Mouse (Mus musculus): ENCODE measurements at regions not wholly inside any gene's neighbourhood (a gene's known extent, or its start where the extent isn't known, plus 50 kb on each side); places are given as distances from the start of the nearest gene placed in this dataset.
A peak's percentile ranks its signal among the peaks of the same experiment; 100 is the strongest.

GRCm38 (mm10) chr11:117056958-117057357 is 58.0 kb upstream of the Sec14l1 start:
- in situ Hi-C loops (cut with MboI; ENCODE audit: low pct_ligation_motif_present, low pct_unique_long_range_greater_than_20kb, low sequenced_read_pairs): loop anchor here (10.0 kb wide), 1 partner anchor 412 kb away; no protein-coding TSS in a partner anchor

GRCm38 (mm10) chr11:117057451-117057850 is 57.5 kb upstream of the Sec14l1 start:
- Histone ChIP-seq H3K27ac (ENCODE audit: insufficient read depth, low read depth) (no peak overlapping the region), H3K4me1 (ENCODE audit: control insufficient read depth in 1 of 2, insufficient read depth in 2 of 2) (0 out of 4 replicates have a peak, but pooled peaks cover 0 to 2% of the 10 kb centered on the region in 2 experiments), H3K9ac (ENCODE audit: insufficient read depth, low read depth) (no peak overlapping the region), H3K27me3 (replicated peaks) (peaks cover 34% of the 10 kb centered on the region), H3K36me3 (replicated peaks in 1 of 2; ENCODE audit: control insufficient read depth in 1 of 2, insufficient read depth in 1 of 2, low read length in 1 of 2) (no peaks in the 10 kb centered on the region), H3K9me3 (replicated peaks; ENCODE audit: low read length) (peaks cover 4% of the 10 kb centered on the region), H3K4me2 (ENCODE audit: insufficient read depth, low read depth, poor library complexity, severe bottlenecking) (no peak overlapping the region), H3K4me3 (replicated peaks in 1 of 3; ENCODE audit: low read depth in 2 of 3, low read length in 2 of 3, poor library complexity in 1 of 3) (no peak overlapping the region), H3K79me2 (replicated peaks; ENCODE audit: control insufficient read depth, extremely low read depth, insufficient read depth, poor library complexity, severe bottlenecking) (no peaks in the 10 kb centered on the region)
- in situ Hi-C loops (cut with MboI; ENCODE audit: low pct_ligation_motif_present, low pct_unique_long_range_greater_than_20kb, low sequenced_read_pairs) (loop anchor here (10.0 kb wide), 1 partner anchor 413 kb away; no protein-coding TSS in a partner anchor), dilution Hi-C loops (cut with MboI; ENCODE audit: extremely low pct_ligation_motif_present, extremely low pct_unique_long_range_greater_than_20kb, low sequenced_read_pairs) (no loop called here)
- peak; percentile 61 for DNase-seq (ENCODE audit: extremely low read depth)
- TF ChIP-seq MXI1 (IDR thresholded peaks at IDR 0.05; ENCODE audit: low read depth, low read length) (no peak), ZC3H11A (IDR thresholded peaks at IDR 0.05; ENCODE audit: low read depth, low read length) (peak; percentile 14; the same call in 1 of the 2 replicates), MAZ (IDR thresholded peaks at IDR 0.05; ENCODE audit: low read depth, low read length) (no peak), HCFC1 (IDR thresholded peaks at IDR 0.05; ENCODE audit: low read depth, low read length) (no peak), E2F4 (IDR thresholded peaks at IDR 0.05; ENCODE audit: insufficient replicate concordance, low read depth, low read length) (no peak), USF1 (IDR thresholded peaks at IDR 0.05; ENCODE audit: low read depth, low read length) (no peak), RAD21 (IDR thresholded peaks at IDR 0.05; ENCODE audit: low read depth, low read length) (peak; percentile 70), PAX5 (IDR thresholded peaks at IDR 0.05; ENCODE audit: low read length) (no peak), CHD1 (IDR thresholded peaks at IDR 0.05; ENCODE audit: low read depth, low read length) (no peak), ETS1 (conservative IDR thresholded peaks at IDR 0.05; ENCODE audit: low read depth, low read length) (no peak), MEF2A (IDR thresholded peaks at IDR 0.05; ENCODE audit: borderline replicate concordance, low read depth, low read length) (0 out of 2 replicates have a peak, but pooled peaks have one; percentile 13), TCF12 (IDR thresholded peaks at IDR 0.05; ENCODE audit: low read depth, low read length) (no peak), NRF1 (IDR thresholded peaks at IDR 0.05; ENCODE audit: low read depth, low read length) (no peak), SMC3 (IDR thresholded peaks at IDR 0.05; ENCODE audit: low read depth, low read length) (peak; percentile 67), KAT2A (IDR thresholded peaks at IDR 0.05; ENCODE audit: insufficient replicate concordance, low read length) (no peak), ZKSCAN1 (IDR thresholded peaks at IDR 0.05; ENCODE audit: borderline replicate concordance, low read depth, low read length) (no peak), POLR2AphosphoS2 (IDR thresholded peaks at IDR 0.05; ENCODE audit: low read depth, low read length) (no peak), CHD2 (IDR thresholded peaks at IDR 0.05; ENCODE audit: low read length) (no peak), ZNF384 (IDR thresholded peaks at IDR 0.05; ENCODE audit: low read depth, low read length) (no peak), MAFK (IDR thresholded peaks at IDR 0.05; ENCODE audit: insufficient replicate concordance, low read length) (no peak), JUND (conservative IDR thresholded peaks at IDR 0.05; ENCODE audit: low read depth, low read length) (no peak), UBTF (IDR thresholded peaks at IDR 0.05; ENCODE audit: low read depth, low read length) (no peak), CTCF (conservative IDR thresholded peaks at IDR 0.05 in 1 of 2, IDR thresholded peaks at IDR 0.05 in 1 of 2; ENCODE audit: low read depth in 2 of 2, low read length in 2 of 2) (peak; percentile 55 to 84; a peak in 3 of 4 replicates), JUN (IDR thresholded peaks at IDR 0.05; ENCODE audit: insufficient read depth, low read depth, low read length) (no peak), GABPA (IDR thresholded peaks at IDR 0.05; ENCODE audit: insufficient replicate concordance, low read depth, low read length) (no peak), USF2 (conservative IDR thresholded peaks at IDR 0.05; ENCODE audit: low read depth, low read length) (no peak), RCOR1 (conservative IDR thresholded peaks at IDR 0.05; ENCODE audit: low read depth, low read length) (no peak), EP300 (IDR thresholded peaks at IDR 0.05; ENCODE audit: low read length) (no peak), SIN3A (IDR thresholded peaks at IDR 0.05; ENCODE audit: low read length) (no peak)

More at GRCm38 (mm10) chr11:117056958-117057357, 58.0 kb upstream of the Sec14l1 start:
- dilution Hi-C loops (cut with MboI; ENCODE audit: extremely low pct_ligation_motif_present, extremely low pct_unique_long_range_greater_than_20kb, low sequenced_read_pairs): no loop called here
- Histone ChIP-seq H3K9me3 (replicated peaks; ENCODE audit: low read length) (peaks cover 2% of the 10 kb centered on the region), H3K79me2 (replicated peaks; ENCODE audit: control insufficient read depth, extremely low read depth, insufficient read depth, poor library complexity, severe bottlenecking) (no peaks in the 10 kb centered on the region), H3K4me1 (ENCODE audit: control insufficient read depth in 1 of 2, insufficient read depth in 2 of 2) (0 out of 4 replicates have a peak, but pooled peaks cover 0 to 2% of the 10 kb centered on the region in 2 experiments), H3K4me3 (replicated peaks in 1 of 3; ENCODE audit: low read depth in 2 of 3, low read length in 2 of 3, poor library complexity in 1 of 3) (no peak overlapping the region), H3K9ac (ENCODE audit: insufficient read depth, low read depth) (no peak overlapping the region), H3K36me3 (replicated peaks in 1 of 2; ENCODE audit: control insufficient read depth in 1 of 2, insufficient read depth in 1 of 2, low read length in 1 of 2) (no peaks in the 10 kb centered on the region), H3K4me2 (ENCODE audit: insufficient read depth, low read depth, poor library complexity, severe bottlenecking) (no peak overlapping the region), H3K27me3 (replicated peaks) (peaks cover 31% of the 10 kb centered on the region), H3K27ac (ENCODE audit: insufficient read depth, low read depth) (no peak overlapping the region)
- peak; percentile 87 to 97 for TF ChIP-seq CTCF (conservative IDR thresholded peaks at IDR 0.05 in 1 of 2, IDR thresholded peaks at IDR 0.05 in 1 of 2; ENCODE audit: low read depth in 2 of 2, low read length in 2 of 2)
- no peak for TF ChIP-seq GABPA (IDR thresholded peaks at IDR 0.05; ENCODE audit: insufficient replicate concordance, low read depth, low read length)
- no peak for TF ChIP-seq ZMIZ1 (IDR thresholded peaks at IDR 0.05; ENCODE audit: low read depth, low read length)
- peak; percentile 48; the same call in 1 of the 2 replicates for TF ChIP-seq ZC3H11A (IDR thresholded peaks at IDR 0.05; ENCODE audit: low read depth, low read length)
- TF ChIP-seq HCFC1 (IDR thresholded peaks at IDR 0.05; ENCODE audit: low read depth, low read length): no peak
- peak; percentile 89 for TF ChIP-seq SMC3 (IDR thresholded peaks at IDR 0.05; ENCODE audit: low read depth, low read length)
- peak; percentile 95 for TF ChIP-seq RAD21 (IDR thresholded peaks at IDR 0.05; ENCODE audit: low read depth, low read length)
- peak; percentile 43; the same call in 1 of the 2 replicates for TF ChIP-seq NELFE (IDR thresholded peaks at IDR 0.05; ENCODE audit: low read depth, low read length)
- no peak for TF ChIP-seq E2F4 (IDR thresholded peaks at IDR 0.05; ENCODE audit: insufficient replicate concordance, low read depth, low read length)
- DNase-seq (ENCODE audit: extremely low read depth): peak; percentile 76
